Mouse (Mus musculus) stomach, postnatal 0 days (tissue): ENCODE data around the gene Urb2.

Experiments used
- CTCF ChIP-seq: IDR thresholded peaks from 2 replicates; pipeline ENCODE4 v1.5.1; 2016; ENCODE audit warnings: antibody characterized with exemption, low read depth, mild to moderate bottlenecking, moderate library complexity
- EP300 ChIP-seq: optimal IDR thresholded peaks from 2 replicates; pipeline ENCODE3; 2016; ENCODE audit warnings: antibody characterized with exemption

GRCm38 (mm10) chr8:124020439-124021236, 670 bp upstream of the Urb2 start:
- TF ChIP-seq CTCF (peak; percentile 8; the same call in 1 of the 2 replicates), EP300 (no peak)
